Mouse (Mus musculus) megakaryocyte, adult 5-6 weeks (primary cell): Measurements from ENCODE around the gene Dcun1d3. TPM values are rescaled to one million over a fixed set of nuclear protein-coding genes. Genes with fewer than 3 reads are reported as not detected.

Experiments used
- ATAC-seq: 2 replicates; pipeline ENCODE4 v1.8.0; 2016; ENCODE audit warnings: mild to moderate bottlenecking, inconsistent platforms; ENCODE audit not compliant: poor library complexity, severe bottlenecking
- total RNA-seq, 2 experiments: library from RNA; stranded (forward) in 1 of 2; stranded (reverse) in 1 of 2; fragments of 153-499, 151-499 nt in 1 of 2; fragments of 221-1000, 200-1000 nt in 1 of 2; gene quantifications; 2 replicates each; pipeline versions ENCODE4 v1.2.3 to v1.2.4; 2015 to 2017

The Dcun1d3 gene
- total RNA-seq (2015) (5.1 and 9.5 TPM in 2 replicates), total RNA-seq (2017) (8.7 and 10.9 TPM in 2 replicates)

DNA sequence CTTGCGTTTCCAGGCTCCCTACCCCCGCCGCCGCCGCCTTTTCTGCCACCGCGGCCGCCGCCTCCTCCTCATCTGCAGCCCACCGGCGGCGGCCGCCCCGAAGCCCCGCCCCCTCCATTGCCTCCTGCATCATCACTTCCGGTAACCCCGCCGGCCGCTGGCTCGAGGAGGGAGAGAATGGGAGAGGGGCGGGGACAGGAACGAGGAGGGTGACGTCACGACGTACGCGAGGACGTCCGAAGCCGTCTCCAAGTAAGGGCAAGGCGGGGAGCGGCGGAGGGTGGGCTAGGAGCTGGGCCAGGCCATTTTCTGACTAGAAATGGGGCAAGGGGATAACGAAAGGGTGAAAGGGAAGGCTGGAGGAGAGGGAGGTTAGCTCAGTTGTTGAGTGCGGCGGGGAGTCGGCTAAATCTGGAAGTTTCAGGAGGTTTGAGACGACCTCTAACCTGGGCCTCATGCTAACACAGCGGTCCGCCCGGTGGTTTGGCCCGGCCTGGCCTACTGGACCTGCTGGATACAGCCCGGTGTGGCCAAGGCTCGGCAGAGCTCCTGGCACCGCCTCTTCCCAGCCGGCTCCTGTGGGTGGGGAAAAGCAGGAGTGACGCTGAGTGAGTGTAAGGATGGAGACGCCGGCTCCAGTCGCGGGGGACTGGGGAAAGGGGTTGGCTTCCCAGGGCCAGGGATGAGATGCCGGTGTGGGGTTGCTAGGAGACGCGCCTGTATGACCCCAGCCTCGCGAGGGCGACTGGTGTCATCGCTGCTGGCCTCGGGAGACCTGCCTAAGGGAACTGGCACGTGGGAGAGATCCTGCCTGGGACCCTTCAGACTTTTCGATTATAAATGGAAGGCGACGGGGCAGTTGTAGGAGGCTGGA lies at the start of gene Dcun1d3, which contains the start of gene Lyrm1:
Gene Dcun1d3 (minus strand): TSS at position 660 of the 874 bp plus-strand sequence.
Gene Lyrm1 (plus strand): TSS at position 223 of the 874 bp plus-strand sequence.
- peak; percentile 85 for ATAC-seq

- ATAC-seq = no peak
Observed at GRCm38 (mm10) chr7:119941569-119941968, 45.5 kb upstream of the Dcun1d3 start.

DNA sequence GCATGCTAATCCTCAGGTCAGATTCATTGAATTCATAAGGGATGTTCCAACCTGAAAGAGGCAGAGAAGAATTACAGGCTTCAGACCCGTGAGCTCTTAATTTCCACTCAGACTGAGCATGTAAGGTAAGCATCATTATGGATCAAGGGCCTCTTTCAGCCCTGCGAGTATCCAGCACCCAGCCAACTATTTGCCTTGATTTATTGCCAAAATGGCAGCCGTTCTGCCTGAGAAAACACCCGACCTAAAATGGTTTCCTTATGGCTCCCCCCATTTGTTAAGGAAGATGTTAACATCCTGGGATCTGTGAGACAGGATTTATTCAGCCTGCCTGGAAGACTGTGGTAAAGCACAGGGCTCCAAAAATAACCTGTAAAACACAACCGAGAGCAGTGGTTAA lies 40.9 kb upstream of the Dcun1d3 start:
- no peak for ATAC-seq

DNA sequence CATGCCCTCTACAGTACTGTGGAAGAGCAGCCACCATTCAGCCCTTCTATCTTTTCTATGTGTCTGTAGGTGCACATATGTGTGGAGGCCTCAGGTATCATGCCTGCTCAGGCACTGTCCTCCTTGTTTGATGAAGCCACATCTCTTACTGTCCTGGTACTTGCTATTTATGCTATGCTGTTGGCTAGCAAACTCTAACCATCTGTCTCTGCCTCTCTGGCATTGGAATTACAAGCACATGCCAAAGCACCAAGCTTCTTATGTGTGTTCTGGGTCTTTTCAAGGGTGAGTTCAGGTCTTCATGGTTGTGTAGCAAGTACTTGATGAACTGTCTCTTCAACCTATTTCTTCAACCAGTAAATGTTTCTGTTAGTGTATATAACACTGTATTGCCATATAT lies 40.2 kb upstream of the Dcun1d3 start:
- ATAC-seq = no peak

GRCm38 (mm10) chr7:119928783-119929440 lies 32.8 kb upstream of the Dcun1d3 start:
- no peak for ATAC-seq

GRCm38 (mm10) chr7:119921054-119921453 lies 25.0 kb upstream of the Dcun1d3 start:
- peak; percentile 63 for ATAC-seq

DNA sequence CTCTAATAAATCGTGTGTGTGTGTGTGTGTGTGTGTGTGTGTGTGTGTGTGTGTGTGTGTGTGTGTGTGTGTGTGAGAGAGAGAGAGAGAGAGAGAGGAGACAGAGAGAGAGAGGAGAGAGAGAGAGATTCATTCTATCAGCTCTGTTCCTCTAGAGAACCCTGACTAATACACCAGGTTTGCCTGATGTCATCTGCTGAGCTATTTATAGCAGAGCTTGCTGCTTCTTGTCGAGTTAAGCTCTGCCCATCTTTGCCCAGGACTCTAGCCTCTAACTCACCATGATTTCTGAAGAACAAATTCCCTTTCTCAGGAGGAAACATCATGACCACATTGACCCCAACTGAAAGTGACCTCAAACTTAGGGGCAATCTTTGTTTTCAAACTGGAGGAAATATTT lies 24.4 kb upstream of the Dcun1d3 start:
- ATAC-seq = 0 out of 2 replicates have a peak, but pooled peaks have one; percentile 30

- no peak for ATAC-seq
Observed at GRCm38 (mm10) chr7:119911727-119912126, 15.6 kb upstream of the Dcun1d3 start.

DNA sequence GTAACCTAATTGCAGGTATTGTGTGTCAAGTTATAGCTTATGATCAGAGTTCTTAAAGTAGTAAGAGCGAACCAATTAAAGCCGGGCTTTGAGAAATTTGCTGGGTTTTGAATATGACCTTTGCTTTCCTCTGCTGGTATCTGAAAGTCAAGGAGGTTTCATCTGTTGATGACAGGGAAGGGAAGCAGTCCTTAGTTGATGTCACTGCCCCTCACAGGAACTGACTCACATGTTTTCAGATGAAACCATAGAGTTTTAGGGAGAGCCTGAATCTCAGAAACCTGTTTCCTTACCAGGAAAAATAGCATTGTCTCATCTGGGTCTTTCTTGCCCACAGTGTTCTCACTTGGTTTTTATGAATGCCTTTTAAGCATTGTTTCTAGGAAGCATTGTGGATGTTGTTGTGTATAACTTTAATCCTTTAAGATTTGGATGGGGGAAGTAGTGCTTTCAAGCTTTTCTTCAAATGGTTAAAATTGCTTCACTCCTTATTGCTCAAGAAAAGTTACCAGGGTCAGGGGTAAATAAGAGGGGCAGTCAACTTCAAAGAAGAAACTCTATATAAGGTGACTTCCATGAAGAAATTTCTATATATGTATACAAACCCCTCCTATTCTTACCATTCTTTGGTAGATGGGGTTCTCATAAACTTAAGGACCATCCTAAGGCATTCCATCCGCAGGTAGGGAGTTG lies 10.6 kb upstream of the Dcun1d3 start:
- ATAC-seq = peak; percentile 89

GRCm38 (mm10) chr7:119899386-119900057 lies 3.4 kb upstream of the Dcun1d3 start:
- ATAC-seq = peak; percentile 27

GRCm38 (mm10) chr7:119898247-119898856 lies 2.3 kb upstream of the Dcun1d3 start:
- no peak for ATAC-seq

GRCm38 (mm10) chr7:119897521-119898109 lies 1.5 kb upstream of the Dcun1d3 start:
- ATAC-seq = no peak

GRCm38 (mm10) chr7:119894818-119895544 lies 1.1 kb downstream of the Dcun1d3 start:
- ATAC-seq = peak; percentile 2; the same call in 1 of the 2 replicates

DNA sequence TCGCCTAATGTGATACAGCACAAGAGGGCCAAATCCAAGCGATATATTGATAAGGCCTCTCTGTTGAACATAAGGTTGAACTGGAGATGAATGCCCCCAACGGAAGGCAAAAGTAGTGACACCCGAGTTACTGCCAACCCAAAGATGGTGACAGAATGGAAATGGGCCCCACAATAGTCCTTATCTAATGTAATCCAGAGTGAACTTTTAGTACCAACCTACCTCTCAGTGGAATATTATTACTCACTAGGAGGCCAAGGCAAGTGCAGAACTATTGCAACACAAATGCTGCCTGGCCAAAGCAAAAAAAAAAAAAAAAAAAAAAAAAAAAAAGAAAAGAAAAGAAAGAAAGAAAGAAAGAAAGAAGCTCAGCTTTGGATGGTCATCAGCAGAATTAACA lies 3.4 kb downstream of the Dcun1d3 start:
- no peak for ATAC-seq

GRCm38 (mm10) chr7:119892198-119892597 lies 3.9 kb downstream of the Dcun1d3 start:
- no peak for ATAC-seq

GRCm38 (mm10) chr7:119887887-119888286 lies 8.2 kb downstream of the Dcun1d3 start:
- ATAC-seq = no peak

DNA sequence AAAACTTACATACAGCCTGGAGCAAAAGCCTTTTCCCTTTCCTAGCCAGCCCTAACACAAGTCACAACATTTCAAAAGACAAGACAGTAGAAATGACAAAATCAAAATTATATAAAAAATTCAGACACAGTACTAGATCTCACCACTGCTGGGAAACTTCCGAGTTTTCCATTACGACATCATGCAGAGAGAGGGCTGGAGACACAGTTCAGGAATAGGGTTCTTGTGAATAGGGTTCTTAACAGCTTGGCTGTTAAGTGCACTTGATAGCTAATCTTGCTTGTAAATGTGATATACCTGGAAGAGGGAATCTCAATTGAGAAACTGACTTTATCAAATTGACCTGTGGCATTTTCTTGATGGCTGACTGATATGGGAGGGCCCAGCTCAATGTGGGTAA lies 14.9 kb downstream of the Dcun1d3 start:
- no peak for ATAC-seq

DNA sequence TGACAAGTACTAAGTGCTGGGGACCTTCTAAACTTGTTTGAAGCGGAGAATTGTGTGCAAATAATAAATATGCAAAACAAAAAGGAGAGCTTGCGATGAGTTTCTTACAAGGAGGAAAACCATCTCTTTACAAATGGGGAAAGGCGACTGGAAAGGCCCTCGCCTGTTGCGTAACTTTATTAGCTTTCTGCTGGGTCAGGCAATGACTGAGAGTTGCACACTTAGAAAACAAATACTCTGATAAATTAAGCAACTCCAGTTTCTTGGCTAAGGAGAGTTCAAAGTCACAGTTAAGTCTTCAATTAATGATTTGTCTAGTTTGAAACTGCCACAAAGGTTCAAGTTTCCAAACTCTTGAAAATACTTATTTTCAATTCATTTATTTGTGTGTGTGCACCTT lies 15.8 kb downstream of the Dcun1d3 start:
- peak; percentile 63 for ATAC-seq

DNA sequence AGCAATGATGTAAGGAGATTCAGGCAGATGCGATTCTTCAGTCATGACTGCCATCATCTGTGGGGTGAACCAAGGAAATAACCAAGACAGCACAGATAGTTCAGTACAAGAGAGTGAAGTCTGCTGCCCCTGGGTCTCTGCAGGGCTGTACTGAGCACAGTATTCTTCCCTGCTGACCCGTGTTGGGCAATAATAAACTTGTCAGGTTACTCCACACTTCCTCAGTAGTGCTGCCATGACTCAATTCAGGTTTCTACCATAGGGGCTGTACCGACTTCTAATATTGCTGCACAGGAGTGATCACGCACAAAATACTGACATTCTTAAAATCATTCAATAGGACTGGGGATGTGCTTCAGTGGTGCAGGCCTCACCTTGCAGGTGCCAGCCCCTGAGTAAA lies 16.9 kb downstream of the Dcun1d3 start:
- ATAC-seq = peak; percentile 93
